Mouse (Mus musculus): Measurements from ENCODE around the gene Ube2f. TPM values are rescaled to one million over a fixed set of nuclear protein-coding genes. Genes with fewer than 3 reads are reported as not detected.

Gene Ube2f
- total RNA-seq (2021): 10 to 100 TPM; 50.7 to 53.9 TPM
- long read RNA-seq, experiment 1, full-length matches to known transcripts: 75 of 81 reads
- long read RNA-seq, experiment 1, partial matches to known transcripts: 2 of 81 reads
- long read RNA-seq, experiment 1, other reads (novel, unspliced or antisense): 4 of 81 reads
- long read RNA-seq, experiment 2, full-length matches to known transcripts: 56 of 63 reads
- long read RNA-seq, experiment 2, partial matches to known transcripts: 1 of 63 reads
- long read RNA-seq, experiment 2, other reads (novel, unspliced or antisense): 6 of 63 reads

DNA sequence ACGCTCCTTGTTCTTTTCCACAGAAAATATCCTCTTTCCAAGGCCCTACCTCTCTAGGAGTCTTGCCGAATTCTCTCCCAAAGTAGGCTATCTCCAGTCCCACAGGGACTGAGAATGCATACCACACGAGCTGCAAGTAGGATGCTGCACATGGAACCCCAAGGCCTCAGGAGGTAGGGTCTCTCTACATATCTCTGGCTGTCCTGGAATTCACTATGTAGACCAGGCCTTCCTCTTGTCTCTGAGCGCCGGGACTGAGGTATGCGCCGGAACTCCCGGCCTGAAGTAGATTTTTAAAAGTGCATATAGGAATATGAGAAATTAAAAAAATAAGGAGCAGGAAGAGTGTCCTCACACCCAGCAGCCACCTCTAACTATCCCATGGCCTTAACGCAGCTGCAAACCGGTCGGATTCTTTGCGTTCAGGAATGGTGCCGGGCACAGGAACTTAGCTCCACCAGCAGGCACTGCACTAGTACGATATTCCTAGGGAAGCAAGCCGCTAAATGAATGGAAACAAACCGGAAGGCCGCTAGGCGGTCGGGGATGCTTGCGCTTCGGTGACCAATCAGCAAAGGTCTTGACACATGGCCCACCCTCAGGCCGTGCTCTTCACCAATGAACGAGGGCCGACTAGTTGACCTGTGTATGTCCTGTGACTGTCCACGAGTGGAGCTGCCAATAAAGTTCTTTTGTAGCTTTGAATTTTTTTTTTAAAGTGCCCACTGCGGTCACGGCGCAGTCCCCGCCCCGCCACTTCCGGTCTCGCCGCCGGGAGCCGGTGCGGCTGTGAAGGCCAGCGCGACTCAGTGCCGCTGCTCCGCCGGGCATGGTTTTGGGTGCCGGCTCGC, at the start of gene Ube2f:
TSS of gene Ube2f (plus strand) at position 741 of the 851 bp plus-strand sequence.
- DNase-seq (ENCODE audit: low spot score): peak; percentile 95

DNA sequence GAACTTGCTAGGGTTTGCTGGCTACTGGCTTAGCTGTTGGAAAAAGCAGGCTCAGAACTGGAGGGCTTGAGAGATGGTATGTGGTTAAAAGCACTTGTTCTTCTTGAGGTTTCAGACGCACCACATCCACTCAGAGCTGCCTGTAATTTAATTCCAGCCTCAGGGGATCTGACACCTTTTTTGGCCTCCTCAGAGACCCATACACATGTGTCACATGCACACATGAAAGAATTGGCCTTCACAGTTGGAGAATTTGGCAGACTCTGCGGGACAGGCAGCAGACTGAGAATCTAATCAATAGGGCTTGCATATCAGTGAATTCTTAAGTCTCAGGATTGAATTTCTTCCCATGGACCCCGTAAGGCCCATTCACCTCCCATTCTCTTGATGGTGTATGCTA, 49.0 kb upstream of the Ube2f start:
- no peak for DNase-seq (ENCODE audit: low spot score)

GRCm38 (mm10) chr1:91204221-91204765, 45.8 kb upstream of the Ube2f start:
- DNase-seq (ENCODE audit: low spot score): no peak

DNA sequence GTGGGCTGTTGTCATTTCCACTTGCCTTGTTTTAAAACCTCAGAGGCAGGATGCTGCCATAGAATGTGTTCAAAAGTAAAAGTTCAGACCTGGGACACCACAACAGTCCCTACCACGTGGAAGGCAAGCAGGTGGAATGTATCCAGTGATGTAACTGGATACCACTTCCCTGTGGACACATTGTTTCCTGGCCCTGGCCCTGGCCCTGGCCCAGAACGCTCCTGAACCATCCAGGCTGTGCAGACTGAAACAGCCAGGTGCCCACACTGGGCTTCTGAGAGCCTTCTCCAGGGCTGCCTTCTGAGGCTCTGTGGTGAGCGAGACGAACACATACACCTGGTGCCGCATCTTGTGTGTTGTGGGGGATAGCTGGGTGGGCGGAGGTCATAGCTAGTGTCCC, 44.5 kb upstream of the Ube2f start:
- DNase-seq (ENCODE audit: low spot score): no peak

GRCm38 (mm10) chr1:91206336-91206735, 43.8 kb upstream of the Ube2f start:
- no peak for DNase-seq (ENCODE audit: low spot score)

DNA sequence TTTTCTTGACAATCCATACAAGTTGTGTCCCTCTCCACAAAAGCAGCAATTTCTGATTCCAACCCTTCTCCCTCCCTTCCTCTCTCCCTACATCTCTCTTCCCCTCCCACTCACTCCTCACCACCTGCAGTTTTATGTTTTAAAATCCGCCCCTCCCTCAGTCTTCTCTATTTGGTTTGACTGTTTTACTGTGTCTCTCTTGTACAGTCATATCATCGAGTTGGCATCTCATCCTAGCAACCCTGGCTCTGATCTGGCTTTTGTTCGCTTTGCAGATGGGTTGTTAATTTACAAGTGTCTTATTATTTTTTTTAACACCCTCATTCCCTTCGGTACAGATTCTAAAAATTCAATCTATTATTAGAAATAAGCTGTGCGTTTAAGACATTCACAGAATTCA, 43.2 kb upstream of the Ube2f start:
- DNase-seq (ENCODE audit: low spot score): no peak

- peak; percentile 53 for DNase-seq (ENCODE audit: low spot score)
Measured at GRCm38 (mm10) chr1:91207334-91208074, 42.6 kb upstream of the Ube2f start.

DNA sequence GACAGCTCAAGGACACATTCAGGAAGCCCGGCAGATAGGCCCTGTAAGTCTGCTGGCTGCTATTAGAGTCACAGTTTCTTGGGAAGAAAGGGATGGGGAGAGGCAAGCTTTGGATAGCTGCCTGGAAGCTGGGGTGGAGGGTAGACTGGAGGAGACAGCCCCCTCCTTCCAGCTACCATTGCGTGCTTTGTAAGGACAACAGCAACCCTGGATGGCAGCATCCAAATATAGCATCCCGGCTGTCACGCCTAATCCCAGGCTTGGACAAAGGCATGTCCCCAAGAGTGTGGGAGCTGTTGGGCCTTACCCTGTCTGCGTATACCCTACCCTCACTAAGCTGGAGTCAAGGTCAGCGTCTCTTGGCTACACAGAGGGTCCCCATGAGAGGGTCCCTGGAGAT, 40.8 kb upstream of the Ube2f start:
- DNase-seq (ENCODE audit: low spot score): peak; percentile 51

DNA sequence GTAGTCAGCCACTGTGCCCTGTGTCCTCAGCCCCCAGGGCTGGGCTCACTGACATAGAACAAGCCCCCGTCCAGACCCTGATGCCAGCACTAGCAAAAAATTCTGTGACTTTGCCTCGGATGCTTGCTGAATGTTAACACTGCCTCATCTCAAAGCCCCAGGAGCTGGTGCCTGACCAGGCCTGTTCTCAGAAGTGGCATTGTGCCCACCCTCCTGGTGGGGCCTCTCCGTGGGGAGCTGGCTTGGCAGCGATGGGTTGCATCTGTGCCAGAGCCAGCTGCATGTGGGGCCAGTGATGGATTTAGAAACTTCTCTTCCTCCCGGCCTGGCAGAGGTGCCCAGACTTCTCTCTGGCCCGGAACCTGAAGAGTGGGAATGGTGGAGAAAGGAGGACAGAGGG, 40.3 kb upstream of the Ube2f start:
- DNase-seq (ENCODE audit: low spot score): peak; percentile 90

GRCm38 (mm10) chr1:91211099-91211498, 39.0 kb upstream of the Ube2f start:
- peak; percentile 43 for DNase-seq (ENCODE audit: low spot score)

GRCm38 (mm10) chr1:91211591-91212008, 38.5 kb upstream of the Ube2f start:
- no peak for DNase-seq (ENCODE audit: low spot score)

DNA sequence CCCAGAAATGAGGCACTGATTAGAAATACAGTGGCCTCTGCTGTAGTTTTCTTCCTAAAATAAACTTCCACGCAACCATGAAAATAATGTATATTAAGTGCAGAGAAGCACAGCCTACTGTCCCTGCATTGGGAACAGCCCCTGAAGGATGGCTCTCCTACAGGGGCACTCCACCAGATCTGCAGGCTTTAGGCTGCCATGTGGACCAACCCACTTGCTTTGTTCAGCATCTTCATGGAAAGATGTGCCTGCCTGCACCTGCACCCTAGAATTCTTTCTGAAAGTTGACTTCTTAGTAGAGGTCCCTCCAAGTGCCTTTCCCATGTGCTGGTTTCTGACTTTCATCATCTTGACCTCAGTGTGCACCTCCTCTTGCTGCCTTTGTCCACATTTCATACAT, 34.8 kb upstream of the Ube2f start:
- no peak for DNase-seq (ENCODE audit: low spot score)

DNA sequence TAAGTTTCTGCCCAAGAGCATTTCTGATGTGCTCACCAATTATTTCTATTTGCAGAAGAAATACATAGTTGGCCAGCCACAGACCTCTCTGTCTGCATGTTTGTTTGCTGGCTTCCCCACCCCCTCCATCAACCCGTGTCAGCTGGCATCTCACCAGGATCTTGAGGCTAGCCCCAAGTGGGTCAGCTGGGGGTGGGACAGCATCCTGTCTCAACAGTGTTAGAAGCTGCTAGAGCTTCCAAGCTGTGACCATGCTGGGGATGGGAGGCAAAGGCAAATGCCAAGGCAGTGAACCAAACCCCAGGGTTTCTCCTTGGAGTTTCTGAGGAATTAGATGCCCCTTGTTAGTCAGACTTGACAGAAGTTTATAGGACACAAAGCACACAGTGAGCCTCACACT, 34.1 kb upstream of the Ube2f start:
- DNase-seq (ENCODE audit: low spot score): no peak

GRCm38 (mm10) chr1:91216504-91217267, 33.4 kb upstream of the Ube2f start:
- peak; percentile 64 for DNase-seq (ENCODE audit: low spot score)

DNA sequence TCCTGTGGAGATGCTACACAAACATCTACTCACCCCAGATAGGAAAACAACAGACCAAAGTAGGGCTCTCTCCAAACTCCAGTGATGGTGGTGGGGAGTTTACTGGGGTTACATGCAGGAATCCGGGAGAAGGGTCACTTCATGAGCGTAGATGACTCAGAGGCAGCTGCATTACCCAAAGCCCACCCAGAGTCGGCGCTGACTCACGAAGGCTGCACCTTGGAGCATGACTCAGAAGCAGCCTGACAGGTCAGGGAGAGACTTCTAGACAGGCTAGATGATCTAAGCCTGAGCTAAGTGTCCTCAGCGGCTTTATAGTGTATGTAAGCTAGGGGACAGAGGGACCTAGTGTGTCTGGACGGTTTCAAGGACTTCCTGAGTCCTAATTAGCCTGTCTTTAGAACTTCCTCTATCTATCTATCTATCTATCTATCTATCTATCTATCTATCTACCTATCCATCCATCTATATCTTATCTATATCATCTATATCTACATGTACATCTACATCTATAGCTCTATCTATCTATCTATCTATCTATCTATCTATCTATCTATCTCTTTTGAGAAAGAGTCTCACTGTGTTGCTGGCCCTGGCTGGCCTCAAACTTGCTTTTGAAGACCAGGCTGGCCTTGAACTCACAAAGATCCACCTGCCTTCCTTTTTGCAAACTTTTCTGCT, 30.3 kb upstream of the Ube2f start:
- DNase-seq (ENCODE audit: low spot score): no peak

DNA sequence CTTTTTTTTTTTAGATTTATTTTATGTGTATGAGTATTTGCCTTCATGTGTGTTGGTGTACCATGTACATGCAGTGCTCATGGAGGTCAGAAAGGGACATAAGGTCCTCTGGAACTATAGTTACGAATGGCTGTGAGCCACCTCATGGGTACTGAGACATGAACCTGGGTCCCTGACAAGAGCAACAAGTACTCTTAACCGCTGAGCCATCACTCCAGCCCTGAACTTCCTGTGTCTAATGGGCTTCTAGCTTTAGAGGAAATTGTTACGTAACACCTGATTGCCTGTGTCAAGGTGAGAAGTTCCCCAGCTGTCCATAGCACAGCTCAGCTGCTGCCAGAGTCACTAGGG, 29.8 kb upstream of the Ube2f start:
- DNase-seq (ENCODE audit: low spot score): no peak

- DNase-seq (ENCODE audit: low spot score): no peak
Measured at GRCm38 (mm10) chr1:91226562-91226961, 23.5 kb upstream of the Ube2f start.

DNA sequence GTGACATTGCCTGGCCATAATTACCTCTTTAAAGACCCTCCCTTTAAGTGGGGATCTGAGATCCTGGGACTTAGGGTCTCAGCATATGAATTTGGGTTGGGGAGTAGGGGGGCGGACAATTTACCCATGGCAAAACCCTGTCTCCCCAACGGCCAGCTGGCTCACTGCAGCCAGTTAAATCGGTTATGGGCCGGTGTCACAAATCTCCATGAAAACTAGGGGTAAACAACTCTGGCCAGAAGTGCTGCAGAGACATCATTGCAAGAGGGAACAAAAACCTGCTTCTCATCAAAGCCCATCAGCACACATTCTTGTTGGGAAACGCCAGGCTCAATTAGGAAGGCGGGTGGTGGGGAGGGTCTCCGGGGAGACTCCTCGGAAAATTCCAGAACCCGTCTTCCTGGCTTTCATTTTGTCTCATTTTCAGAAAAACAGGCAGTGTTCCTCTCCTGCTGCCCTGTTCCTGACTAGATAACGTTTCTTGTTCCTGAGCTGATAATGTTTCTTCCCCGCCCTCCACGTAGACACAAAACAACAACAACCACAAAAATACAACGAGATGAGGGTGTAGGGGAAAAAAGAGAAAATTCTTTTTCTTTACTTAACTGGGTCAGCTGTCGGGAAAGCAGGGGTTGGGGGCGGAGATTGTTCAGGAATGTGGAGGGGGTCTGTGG, 22.6 kb upstream of the Ube2f start:
- no peak for DNase-seq (ENCODE audit: low spot score)

DNA sequence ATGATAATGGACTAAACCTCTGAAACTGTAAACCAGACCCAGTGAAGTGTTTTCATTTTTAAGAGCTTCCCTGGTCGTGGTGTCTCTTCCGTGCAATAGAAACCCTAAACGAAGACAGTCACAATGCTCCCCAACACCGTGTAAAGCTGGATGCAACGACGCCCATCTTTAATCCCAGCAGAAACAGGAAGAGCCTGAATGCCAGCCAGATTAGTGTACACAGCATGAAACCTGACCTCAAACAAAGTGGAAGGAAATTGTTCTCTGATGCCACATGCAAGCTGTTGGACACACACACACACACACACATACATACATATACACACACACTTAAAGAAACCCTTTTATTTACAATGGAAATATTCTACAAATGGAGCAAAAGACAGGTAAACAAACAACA, 19.0 kb upstream of the Ube2f start:
- DNase-seq (ENCODE audit: low spot score): no peak

GRCm38 (mm10) chr1:91231896-91232295, 18.2 kb upstream of the Ube2f start:
- DNase-seq (ENCODE audit: low spot score): no peak
